Mouse (Mus musculus) heart, adult 8-10 months (tissue): Measurements from ENCODE around the gene Mcub. TPM values are rescaled to one million over a fixed set of nuclear protein-coding genes. Genes with fewer than 3 reads are reported as not detected.

Source experiments
- DNase-seq: peaks from one replicate; pipeline ENCODE4 v3.0.0; 2022; ENCODE audit warnings: low spot score
- total RNA-seq, 4 experiments: library from RNA; stranded (reverse); gene quantifications; 2 replicates each; pipeline ENCODE4 v1.2.4; 2022

The Mcub gene
- total RNA-seq, 4 experiments from 2014 or later = 1.1 to 2.5 (median 1.6) TPM

DNA sequence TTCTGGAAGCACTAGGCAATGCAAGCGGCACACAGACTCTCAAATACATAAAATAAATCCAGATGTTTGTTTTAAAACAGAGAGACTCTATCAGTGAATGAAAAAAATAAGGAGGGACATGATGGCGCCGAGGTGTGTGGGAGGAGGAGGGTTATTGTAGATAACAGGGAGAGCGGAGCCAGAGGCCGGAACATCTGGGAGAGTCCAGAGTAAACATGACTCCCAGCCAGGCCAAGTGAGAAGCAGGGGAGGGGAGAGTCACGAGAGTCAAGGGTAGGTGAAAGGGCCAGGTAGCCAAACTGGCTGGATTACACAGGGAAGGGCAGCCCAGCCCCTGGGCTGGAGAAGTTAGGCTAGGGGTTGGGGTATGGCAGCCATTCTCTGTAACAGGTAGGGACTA lies 73.4 kb downstream of the Mcub start:
- DNase-seq = no peak

- no peak for DNase-seq
These were observed 76.9 kb downstream of the Mcub start for GRCm38 (mm10) chr3:129893143-129893542.

GRCm38 (mm10) chr3:129892003-129892402 lies 78.0 kb downstream of the Mcub start:
- DNase-seq = no peak

DNA sequence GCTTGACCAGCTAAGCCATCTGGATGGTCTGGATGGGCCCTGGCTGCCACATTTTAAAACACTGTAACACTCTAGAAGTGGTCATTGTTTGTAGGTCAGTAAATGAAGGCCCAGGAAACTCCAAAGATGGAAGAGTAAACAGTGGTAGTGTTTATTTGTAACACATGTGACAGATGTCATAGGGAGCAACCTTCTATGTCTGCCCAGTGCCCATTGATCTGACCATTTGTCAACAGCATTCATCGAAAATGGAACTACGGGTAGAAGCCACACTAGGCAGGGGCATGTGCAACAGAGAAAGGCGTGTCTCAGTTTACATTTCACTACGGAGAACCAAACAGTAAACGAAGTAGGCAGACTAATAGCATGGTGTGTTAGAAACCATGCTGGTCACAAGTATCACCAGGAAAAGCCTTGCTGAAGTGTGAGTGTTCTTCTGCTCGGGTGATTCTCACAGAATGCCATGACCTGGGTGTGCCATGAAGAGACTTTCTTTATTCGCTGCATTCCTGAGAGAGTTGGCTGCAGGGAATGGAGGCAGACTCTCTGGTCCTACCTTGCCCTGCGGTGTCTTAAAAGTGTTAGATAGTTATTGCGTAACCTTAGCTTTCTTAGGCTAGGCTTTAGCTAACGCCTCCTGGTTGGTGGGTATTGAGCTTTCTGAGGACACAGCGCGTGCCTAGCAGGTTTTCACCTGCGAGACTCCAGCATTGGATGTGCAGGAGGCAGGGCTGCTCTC lies 82.1 kb downstream of the Mcub start:
- no peak for DNase-seq

GRCm38 (mm10) chr3:129886430-129886829 lies 83.6 kb downstream of the Mcub start:
- DNase-seq = no peak

- DNase-seq = no peak
These were observed 84.4 kb downstream of the Mcub start for GRCm38 (mm10) chr3:129885577-129885976.

- no peak for DNase-seq
These were observed 88.9 kb downstream of the Mcub start for GRCm38 (mm10) chr3:129880925-129881593.

- DNase-seq = no peak
These were observed 90.1 kb downstream of the Mcub start for GRCm38 (mm10) chr3:129879913-129880312.

GRCm38 (mm10) chr3:129879131-129879757 lies 90.8 kb downstream of the Mcub start:
- DNase-seq = peak; percentile 6

GRCm38 (mm10) chr3:129878405-129879021 lies 91.5 kb downstream of the Mcub start, which contains the start of gene Pla2g12a:
TSS of gene Pla2g12a (plus strand) at chr3:129878606.
- peak; percentile 86 for DNase-seq

DNA sequence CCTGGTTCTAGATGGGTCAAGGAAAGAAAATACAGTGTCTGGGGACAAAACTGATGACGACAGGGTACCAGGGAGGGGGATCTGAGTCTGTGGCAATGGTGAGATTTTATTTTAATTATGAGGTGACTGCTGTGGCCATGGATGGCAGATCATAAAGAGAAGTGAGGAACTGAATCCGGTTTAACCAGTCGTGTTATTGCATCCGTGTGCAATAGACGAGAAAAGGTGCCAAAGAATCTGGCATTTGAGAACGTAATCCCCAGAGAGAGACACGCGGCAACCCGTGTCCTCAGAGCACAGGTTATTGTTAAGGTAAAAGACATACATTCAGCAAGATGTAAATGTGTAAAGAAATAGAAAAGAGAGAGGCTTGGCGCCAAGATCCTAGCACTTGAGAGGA lies 92.7 kb downstream of the Mcub start:
- DNase-seq = no peak

Other genes with a start within 250 kb of the Mcub start
- 1 to 10 TPM; 1.9 to 5.6 (median 2.7) TPM for gene Egf, start 214.9 kb downstream of the Mcub start, total RNA-seq
- not detected for gene Lrit3, start 166.2 kb downstream of the Mcub start, total RNA-seq
- gene Rrh, start 147.6 kb downstream of the Mcub start, total RNA-seq = under 1 TPM in 1 of 4 experiments, not detected in 3; 0.25 TPM
- 10 to 100 TPM; 15.1 to 22.7 (median 21.6) TPM for gene Gar1, start 138.8 kb downstream of the Mcub start, total RNA-seq
- gene Cfi, start 134.3 kb downstream of the Mcub start, total RNA-seq = 1 to 10 TPM in 3 of 4 experiments, under 1 TPM in 1; 0.82 to 1.6 (median 1.1) TPM
- gene Pla2g12a, start 91.6 kb downstream of the Mcub start, total RNA-seq = 10 to 100 TPM; 43.8 to 66.6 (median 45.6) TPM
- 10 to 100 TPM in 3 of 4 experiments, 1 to 10 TPM in 1; 8.9 to 16.8 (median 11.6) TPM for gene Casp6, start 68.8 kb downstream of the Mcub start, total RNA-seq
- 10 to 100 TPM; 25.0 to 32.3 (median 27.4) TPM for gene Sec24b, start 91.3 kb upstream of the Mcub start, total RNA-seq
- under 1 TPM; 0.20 to 0.34 (median 0.23) TPM for gene Col25a1, start 161.3 kb upstream of the Mcub start, total RNA-seq